Mouse (Mus musculus): Measurements from ENCODE around the gene Smg6. TPM values are rescaled to one million over a fixed set of nuclear protein-coding genes. Genes with fewer than 3 reads are reported as not detected.

The Smg6 gene
- polyA plus RNA-seq, 1 experiment from 2014 or later, result 17.8 TPM

- no peak overlapping the region for H3K27ac ChIP-seq (replicated peaks)
- H3K4me1 ChIP-seq, result peaks cover 40% of the 10 kb centered on the region
- no peaks in the 10 kb centered on the region for H3K9me3 ChIP-seq (replicated peaks)
- no peak overlapping the region for H3K4me3 ChIP-seq
- DNase-seq (ENCODE audit: low spot score), result no peak
- H3K27me3 ChIP-seq (ENCODE audit: low read depth, poor library complexity, severe bottlenecking), result peaks cover 69% of the 10 kb centered on the region
- 71% methylated on average over 2 of the region's 2 CpGs for WGBS
- H3K36me3 ChIP-seq, result peaks cover 43% of the 10 kb centered on the region
Observed at GRCm38 (mm10) chr11:75164051-75164450, 238.4 kb downstream of the Smg6 start.

- WGBS, result 13% methylated on average over 15 of the region's 15 CpGs
- Histone ChIP-seq H3K27ac (replicated peaks) (no peak overlapping the region), H3K27me3 (ENCODE audit: low read depth, poor library complexity, severe bottlenecking) (peaks cover 76% of the 10 kb centered on the region), H3K9me3 (replicated peaks) (no peaks in the 10 kb centered on the region), H3K36me3 (peaks cover 36% of the 10 kb centered on the region), H3K4me1 (peaks cover 47% of the 10 kb centered on the region), H3K4me3 (no peak overlapping the region)
- no peak for DNase-seq (ENCODE audit: low spot score)
Observed at GRCm38 (mm10) chr11:75164750-75165149, 239.1 kb downstream of the Smg6 start.

- Histone ChIP-seq H3K27me3 (ENCODE audit: low read depth, poor library complexity, severe bottlenecking) (peaks cover 84% of the 10 kb centered on the region), H3K9me3 (replicated peaks) (no peaks in the 10 kb centered on the region), H3K4me1 (peaks cover 56% of the 10 kb centered on the region), H3K4me3 (peak overlapping the region; percentile 58), H3K36me3 (peaks cover 27% of the 10 kb centered on the region), H3K27ac (replicated peaks) (no peak overlapping the region)
- WGBS, result 3% methylated on average over 54 of the region's 54 CpGs
- peak; percentile 63 for DNase-seq (ENCODE audit: low spot score)
Observed at GRCm38 (mm10) chr11:75165441-75166192, 240.0 kb downstream of the Smg6 start.

GRCm38 (mm10) chr11:75166193-75166842 is 240.7 kb downstream of the Smg6 start:
- Histone ChIP-seq H3K27ac (replicated peaks) (no peak overlapping the region; the same call in 1 of the 2 replicates), H3K9me3 (replicated peaks) (no peaks in the 10 kb centered on the region), H3K36me3 (peaks cover 20% of the 10 kb centered on the region), H3K27me3 (ENCODE audit: low read depth, poor library complexity, severe bottlenecking) (peaks cover 91% of the 10 kb centered on the region), H3K4me3 (peak overlapping the region; percentile 58), H3K4me1 (peaks cover 63% of the 10 kb centered on the region)
- 2% methylated on average over 55 of the region's 55 CpGs for WGBS
- DNase-seq (ENCODE audit: low spot score), result peak; percentile 35

- Histone ChIP-seq H3K9me3 (replicated peaks) (no peaks in the 10 kb centered on the region), H3K4me1 (peaks cover 69% of the 10 kb centered on the region), H3K36me3 (peaks cover 14% of the 10 kb centered on the region), H3K27me3 (ENCODE audit: low read depth, poor library complexity, severe bottlenecking) (peaks cover 99% of the 10 kb centered on the region), H3K4me3 (peak overlapping the region; percentile 58), H3K27ac (replicated peaks) (no peak overlapping the region)
- WGBS, result 2% methylated on average over 68 of the region's 68 CpGs
- DNase-seq (ENCODE audit: low spot score), result peak; percentile 60
Observed at GRCm38 (mm10) chr11:75166861-75167642, 241.4 kb downstream of the Smg6 start.

- DNase-seq (ENCODE audit: low spot score), result peak; percentile 40
- WGBS, result 2% methylated on average over 58 of the region's 63 CpGs
- Histone ChIP-seq H3K27me3 (ENCODE audit: low read depth, poor library complexity, severe bottlenecking) (peaks cover 100% of the 10 kb centered on the region), H3K36me3 (peaks cover 8% of the 10 kb centered on the region), H3K9me3 (replicated peaks) (no peaks in the 10 kb centered on the region), H3K27ac (replicated peaks) (peak overlapping the region; percentile 13; the same call in 1 of the 2 replicates), H3K4me1 (peaks cover 78% of the 10 kb centered on the region), H3K4me3 (peak overlapping the region; percentile 58)
Observed at GRCm38 (mm10) chr11:75167643-75168589, 242.3 kb downstream of the Smg6 start.

- peaks cover 87% of the 10 kb centered on the region for H3K4me1 ChIP-seq
- peak; percentile 78 for DNase-seq (ENCODE audit: low spot score)
- no peaks in the 10 kb centered on the region for H3K36me3 ChIP-seq
- under 1% methylated on average over 83 of the region's 83 CpGs for WGBS
- peaks cover 100% of the 10 kb centered on the region for H3K27me3 ChIP-seq (ENCODE audit: low read depth, poor library complexity, severe bottlenecking)
- no peaks in the 10 kb centered on the region for H3K9me3 ChIP-seq (replicated peaks)
- H3K4me3 ChIP-seq, result peak overlapping the region; percentile 58
- H3K27ac ChIP-seq (replicated peaks), result peak overlapping the region; percentile 13; the same call in 1 of the 2 replicates
Observed at GRCm38 (mm10) chr11:75168590-75169361, 243.2 kb downstream of the Smg6 start.

- peak within 1 kb of the TSS; percentile 58 for H3K4me3 ChIP-seq
- peak within 1 kb of the TSS; percentile 13; the same call in 1 of the 2 replicates for H3K27ac ChIP-seq (replicated peaks)
- WGBS, result 5% methylated on average over 23 of the region's 23 CpGs
- peak; percentile 23 for DNase-seq (ENCODE audit: low spot score)
- H3K27me3 ChIP-seq (ENCODE audit: low read depth, poor library complexity, severe bottlenecking), result peaks cover 94% of the 10 kb centered on the region
- peaks cover 91% of the 10 kb centered on the region for H3K4me1 ChIP-seq
- no peaks in the 10 kb centered on the region for H3K9me3 ChIP-seq (replicated peaks)
- no peaks in the 10 kb centered on the region for H3K36me3 ChIP-seq
Observed at GRCm38 (mm10) chr11:75169405-75170080, 243.9 kb downstream of the Smg6 start, which contains the start of gene Hic1. Hic1 (minus strand) TSS chr11:75169519.

GRCm38 (mm10) chr11:75170136-75170751 is 244.6 kb downstream of the Smg6 start:
- whole genome bisulfite sequencing, result under 1% methylated on average over 38 of the region's 38 CpGs
- Histone ChIP-seq H3K27ac (replicated peaks) (no peak overlapping the region; the same call in 1 of the 2 replicates), H3K4me3 (peak overlapping the region; percentile 58), H3K27me3 (ENCODE audit: low read depth, poor library complexity, severe bottlenecking) (peaks cover 93% of the 10 kb centered on the region), H3K9me3 (replicated peaks) (no peaks in the 10 kb centered on the region), H3K36me3 (no peaks in the 10 kb centered on the region), H3K4me1 (peaks cover 89% of the 10 kb centered on the region)
- DNase-seq (ENCODE audit: low spot score), result peak; percentile 86

- Histone ChIP-seq H3K4me1 (peaks cover 78% of the 10 kb centered on the region), H3K27ac (replicated peaks) (no peak overlapping the region), H3K36me3 (peaks cover 2% of the 10 kb centered on the region), H3K27me3 (ENCODE audit: low read depth, poor library complexity, severe bottlenecking) (peaks cover 93% of the 10 kb centered on the region), H3K9me3 (replicated peaks) (no peaks in the 10 kb centered on the region), H3K4me3 (peak overlapping the region; percentile 79)
- WGBS, result 4% methylated on average over 17 of the region's 17 CpGs
- peak; percentile 28 for DNase-seq (ENCODE audit: low spot score)
Observed at GRCm38 (mm10) chr11:75171186-75171865, 245.7 kb downstream of the Smg6 start.

Measured in midbrain, embryonic 10.5 days (tissue).